Mouse (Mus musculus): ENCODE results near the gene Rftn1. TPM values are rescaled to one million over a fixed set of nuclear protein-coding genes. Genes with fewer than 3 reads are reported as not detected.

Rftn1 gene
- polyA plus RNA-seq, 1 experiment from 2014 or later = 7.6 TPM

DNA sequence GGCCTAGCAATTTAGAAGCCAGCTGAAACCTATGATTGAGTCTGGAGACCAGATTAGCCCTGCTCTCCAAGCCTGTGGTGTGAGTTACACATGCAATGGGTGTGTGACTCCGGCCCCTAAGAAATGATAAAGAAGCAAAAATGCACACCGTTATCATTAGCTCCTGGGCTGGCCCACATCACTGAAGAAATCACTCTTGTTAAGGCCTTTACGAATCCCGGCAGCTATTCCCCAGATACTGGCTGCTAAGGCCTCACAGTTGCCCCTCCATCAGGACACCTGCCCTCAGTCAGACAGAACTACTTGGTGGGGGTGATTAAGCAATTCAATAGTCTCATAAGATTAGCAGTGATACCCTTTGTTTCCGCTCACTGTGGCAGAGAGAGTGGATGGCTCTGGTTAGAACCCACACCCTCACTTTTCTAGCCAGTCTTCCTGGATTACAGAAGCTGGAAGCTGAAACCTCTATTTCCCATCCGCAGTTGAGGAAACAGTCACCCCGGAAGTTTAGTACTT, 39.2 kb downstream of the Rftn1 start:
- Histone ChIP-seq H3K4me1 (replicated peaks) (peaks cover 13% of the 10 kb centered on the region), H3K27me3 (ENCODE audit: insufficient read depth, poor library complexity, severe bottlenecking) (no peaks in the 10 kb centered on the region), H3K9me3 (no peaks in the 10 kb centered on the region), H3K4me3 (no peak overlapping the region), H3K27ac (no peak overlapping the region), H3K36me3 (no peaks in the 10 kb centered on the region)
- no peak for DNase-seq (ENCODE audit: low spot score)
- whole genome bisulfite sequencing = 86% methylated on average over 7 of the region's 7 CpGs

DNA sequence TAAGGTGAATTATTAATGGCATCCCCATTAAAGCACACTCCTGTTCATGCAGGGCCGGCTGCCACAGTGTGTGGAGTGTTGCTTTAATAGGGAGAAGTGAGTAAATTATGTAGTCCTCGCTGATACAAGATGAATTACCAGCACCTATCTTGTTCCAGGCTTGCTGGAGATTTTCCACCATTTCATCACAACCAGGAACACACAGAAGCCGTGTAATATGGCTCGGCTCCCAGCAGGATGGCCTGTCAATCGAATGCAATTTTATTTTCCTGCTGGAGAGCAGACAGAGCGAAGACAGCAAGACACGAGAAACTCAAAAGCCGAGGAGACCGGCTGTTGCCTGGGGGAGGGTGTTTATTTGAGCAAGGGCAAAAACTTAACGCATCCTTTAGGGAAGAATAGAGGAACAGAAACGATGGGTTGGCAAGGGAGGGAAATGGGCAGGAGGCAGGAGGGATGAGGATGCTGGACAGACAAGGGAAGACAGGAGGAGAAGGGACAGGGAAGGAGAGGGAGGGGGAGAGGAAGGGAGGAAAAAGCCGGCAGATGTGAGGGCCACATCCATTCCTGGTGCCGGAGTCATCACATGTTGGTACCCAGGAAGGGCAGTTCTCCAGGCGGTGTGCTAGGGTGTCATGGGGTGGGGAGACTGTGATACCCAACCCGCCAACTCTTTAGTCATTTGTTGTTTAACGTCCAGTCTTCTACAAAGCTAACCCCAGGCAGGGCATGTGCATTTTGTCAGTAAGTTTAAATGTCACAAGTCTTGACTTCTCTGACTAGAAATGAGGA, 39.9 kb downstream of the Rftn1 start:
- no peak for DNase-seq (ENCODE audit: low spot score)
- peak overlapping the region; percentile 16; the same call in 1 of the 2 replicates for H3K27ac ChIP-seq

GRCm38 (mm10) chr17:50149690-50150210, 40.7 kb downstream of the Rftn1 start:
- no peaks in the 10 kb centered on the region for H3K27me3 ChIP-seq (ENCODE audit: insufficient read depth, poor library complexity, severe bottlenecking)
- no peak overlapping the region for H3K27ac ChIP-seq
- H3K4me1 ChIP-seq (replicated peaks) = peaks cover 13% of the 10 kb centered on the region
- 79% methylated on average over 14 of the region's 14 CpGs for WGBS
- DNase-seq (ENCODE audit: low spot score) = no peak
- no peak overlapping the region for H3K4me3 ChIP-seq
- no peaks in the 10 kb centered on the region for H3K36me3 ChIP-seq
- H3K9me3 ChIP-seq = no peaks in the 10 kb centered on the region

More for the DNA sequence above, 39.9 kb downstream of the Rftn1 start:
- H3K9me3 ChIP-seq = no peaks in the 10 kb centered on the region
- H3K36me3 ChIP-seq = no peaks in the 10 kb centered on the region
- H3K4me1 ChIP-seq (replicated peaks) = peaks cover 13% of the 10 kb centered on the region
- H3K27me3 ChIP-seq (ENCODE audit: insufficient read depth, poor library complexity, severe bottlenecking) = no peaks in the 10 kb centered on the region
- 71% methylated on average over 16 of the region's 16 CpGs for WGBS
- H3K4me3 ChIP-seq = no peak overlapping the region

- 93% methylated on average over 12 of the region's 12 CpGs for WGBS
- no peak for DNase-seq (ENCODE audit: low spot score)
Measured at GRCm38 (mm10) chr17:50147831-50148587, 42.5 kb downstream of the Rftn1 start.

DNA sequence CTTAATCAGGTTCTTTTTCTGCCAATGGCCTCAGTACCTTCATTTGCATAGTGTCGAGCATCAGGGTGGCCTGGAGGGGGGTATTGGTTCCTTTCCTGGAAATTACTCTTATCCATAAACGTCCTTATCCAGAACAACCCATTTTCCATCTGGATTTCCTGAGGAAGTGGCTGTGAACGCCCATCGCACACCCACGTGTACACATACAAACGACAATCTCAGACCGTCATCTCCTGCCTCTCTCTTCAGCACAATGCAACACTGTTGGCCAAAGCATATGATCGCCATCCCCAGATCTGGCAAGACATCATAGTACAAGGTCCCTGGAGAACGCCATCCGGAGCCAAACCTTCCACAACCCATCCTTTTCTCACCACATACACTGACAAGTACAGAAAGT, 47.1 kb downstream of the Rftn1 start:
- H3K36me3 ChIP-seq = no peaks in the 10 kb centered on the region
- peaks cover 5% of the 10 kb centered on the region; the same call in 1 of the 2 replicates for H3K4me1 ChIP-seq (replicated peaks)
- no peak for DNase-seq (ENCODE audit: low spot score)
- H3K27me3 ChIP-seq (ENCODE audit: insufficient read depth, poor library complexity, severe bottlenecking) = no peaks in the 10 kb centered on the region
- WGBS = 89% methylated on average over 10 of the region's 10 CpGs
- no peak overlapping the region for H3K4me3 ChIP-seq
- H3K9me3 ChIP-seq = no peaks in the 10 kb centered on the region
- H3K27ac ChIP-seq = no peak overlapping the region

More at GRCm38 (mm10) chr17:50147831-50148587, 42.5 kb downstream of the Rftn1 start:
- H3K27ac ChIP-seq = no peak overlapping the region
- H3K4me3 ChIP-seq = no peak overlapping the region
- H3K4me1 ChIP-seq (replicated peaks) = peaks cover 13% of the 10 kb centered on the region
- H3K36me3 ChIP-seq = no peaks in the 10 kb centered on the region
- H3K27me3 ChIP-seq (ENCODE audit: insufficient read depth, poor library complexity, severe bottlenecking) = no peaks in the 10 kb centered on the region
- H3K9me3 ChIP-seq = no peaks in the 10 kb centered on the region

- no peak overlapping the region for H3K27ac ChIP-seq
- peaks cover 5% of the 10 kb centered on the region; the same call in 1 of the 2 replicates for H3K4me1 ChIP-seq (replicated peaks)
- H3K4me3 ChIP-seq = no peak overlapping the region
- no peaks in the 10 kb centered on the region for H3K36me3 ChIP-seq
- H3K9me3 ChIP-seq = no peaks in the 10 kb centered on the region
- H3K27me3 ChIP-seq (ENCODE audit: insufficient read depth, poor library complexity, severe bottlenecking) = no peaks in the 10 kb centered on the region
- DNase-seq (ENCODE audit: low spot score) = no peak
- 77% methylated on average over 8 of the region's 8 CpGs for WGBS
Measured at GRCm38 (mm10) chr17:50142553-50142952, 47.9 kb downstream of the Rftn1 start.

GRCm38 (mm10) chr17:50142151-50142550, 48.3 kb downstream of the Rftn1 start:
- DNase-seq (ENCODE audit: low spot score) = no peak
- no peak overlapping the region for H3K27ac ChIP-seq
- no peaks in the 10 kb centered on the region for H3K27me3 ChIP-seq (ENCODE audit: insufficient read depth, poor library complexity, severe bottlenecking)
- H3K4me1 ChIP-seq (replicated peaks) = peaks cover 5% of the 10 kb centered on the region; the same call in 1 of the 2 replicates
- no peak overlapping the region for H3K4me3 ChIP-seq
- no peaks in the 10 kb centered on the region for H3K9me3 ChIP-seq
- 88% methylated on average over 7 of the region's 7 CpGs for WGBS
- H3K36me3 ChIP-seq = no peaks in the 10 kb centered on the region

GRCm38 (mm10) chr17:50136060-50136459, 54.4 kb downstream of the Rftn1 start:
- no peak overlapping the region for H3K4me3 ChIP-seq
- no peaks in the 10 kb centered on the region for H3K9me3 ChIP-seq
- no peak for DNase-seq (ENCODE audit: low spot score)
- peaks cover 5% of the 10 kb centered on the region; the same call in 1 of the 2 replicates for H3K4me1 ChIP-seq (replicated peaks)
- H3K36me3 ChIP-seq = no peaks in the 10 kb centered on the region
- 88% methylated on average over 9 of the region's 9 CpGs for WGBS
- H3K27me3 ChIP-seq (ENCODE audit: insufficient read depth, poor library complexity, severe bottlenecking) = no peaks in the 10 kb centered on the region
- no peak overlapping the region for H3K27ac ChIP-seq

DNA sequence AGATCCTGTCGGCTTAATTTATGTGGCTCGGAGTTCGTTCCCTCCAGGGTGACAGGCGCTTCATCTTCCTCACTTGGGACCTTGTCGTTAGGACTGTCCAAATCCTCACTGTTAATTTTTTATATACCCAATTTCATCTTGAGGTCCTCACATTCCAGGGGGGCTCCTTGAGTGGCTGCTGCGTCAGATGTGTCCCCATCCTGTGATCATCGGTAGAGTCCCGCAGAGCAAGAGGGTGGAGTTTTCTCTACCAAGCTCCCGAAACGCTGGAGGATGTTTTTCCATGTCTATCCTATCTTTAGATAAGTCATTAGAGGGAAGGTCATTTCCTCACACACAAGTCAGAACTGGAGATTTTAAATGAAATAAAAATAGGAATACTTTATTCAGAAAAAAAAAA, 55.0 kb downstream of the Rftn1 start:
- no peaks in the 10 kb centered on the region for H3K27me3 ChIP-seq (ENCODE audit: insufficient read depth, poor library complexity, severe bottlenecking)
- H3K36me3 ChIP-seq = no peaks in the 10 kb centered on the region
- peaks cover 5% of the 10 kb centered on the region; the same call in 1 of the 2 replicates for H3K4me1 ChIP-seq (replicated peaks)
- no peak overlapping the region for H3K4me3 ChIP-seq
- WGBS = 89% methylated on average over 10 of the region's 10 CpGs
- DNase-seq (ENCODE audit: low spot score) = no peak
- no peak overlapping the region for H3K27ac ChIP-seq
- no peaks in the 10 kb centered on the region for H3K9me3 ChIP-seq

DNA sequence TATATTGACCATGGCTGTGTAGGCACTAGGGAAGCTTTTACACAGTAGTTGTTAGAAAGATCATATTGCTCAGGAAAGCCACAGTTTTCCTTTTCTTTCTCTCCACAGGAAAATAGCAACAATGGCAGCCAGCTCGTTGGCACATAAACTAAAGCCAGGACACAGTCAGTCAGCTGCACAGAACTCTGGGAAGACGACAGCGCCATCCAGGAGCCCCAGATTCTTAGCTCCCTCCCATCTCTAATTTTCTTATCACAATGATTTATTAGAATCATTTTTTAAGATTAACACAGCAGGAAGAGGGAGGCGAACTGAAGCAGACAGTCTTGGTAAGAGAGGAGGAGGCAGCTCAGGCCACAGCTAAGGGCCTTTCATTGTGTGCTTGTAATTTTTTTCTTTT, 58.8 kb downstream of the Rftn1 start:
- peaks cover 13% of the 10 kb centered on the region; the same call in 1 of the 2 replicates for H3K4me1 ChIP-seq (replicated peaks)
- H3K36me3 ChIP-seq = no peaks in the 10 kb centered on the region
- H3K27me3 ChIP-seq (ENCODE audit: insufficient read depth, poor library complexity, severe bottlenecking) = no peaks in the 10 kb centered on the region
- no peak for DNase-seq (ENCODE audit: low spot score)
- H3K27ac ChIP-seq = no peak overlapping the region
- 83% methylated on average over 4 of the region's 4 CpGs for WGBS
- no peaks in the 10 kb centered on the region for H3K9me3 ChIP-seq
- no peak overlapping the region for H3K4me3 ChIP-seq

- Histone ChIP-seq H3K27ac (no peak overlapping the region), H3K4me3 (no peak overlapping the region), H3K4me1 (replicated peaks) (peaks cover 20% of the 10 kb centered on the region; the same call in 1 of the 2 replicates), H3K27me3 (ENCODE audit: insufficient read depth, poor library complexity, severe bottlenecking) (no peaks in the 10 kb centered on the region), H3K9me3 (no peaks in the 10 kb centered on the region), H3K36me3 (no peaks in the 10 kb centered on the region)
- WGBS = 82% methylated on average over 4 of the region's 4 CpGs
- no peak for DNase-seq (ENCODE audit: low spot score)
Measured at GRCm38 (mm10) chr17:50130421-50130820, 60.1 kb downstream of the Rftn1 start.

DNA sequence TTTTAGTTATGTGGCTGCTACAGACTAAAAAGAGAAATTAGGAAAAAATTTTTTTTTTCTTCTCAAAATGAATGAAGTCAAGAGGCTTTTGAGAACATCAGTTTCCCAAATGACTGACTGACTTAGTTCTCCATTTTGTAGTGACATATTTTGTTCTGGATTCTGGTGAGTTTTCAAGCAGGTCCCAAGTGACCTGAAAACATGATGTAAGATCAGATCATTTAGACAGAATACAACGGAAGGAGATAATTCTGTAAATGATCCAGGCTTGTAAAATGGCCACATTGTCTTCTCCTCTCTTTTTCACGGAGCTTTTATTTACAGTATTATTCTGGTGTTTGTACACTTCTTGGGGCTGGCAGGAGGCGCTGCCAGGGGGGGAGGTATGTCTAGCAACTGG, 62.1 kb downstream of the Rftn1 start:
- Histone ChIP-seq H3K27me3 (ENCODE audit: insufficient read depth, poor library complexity, severe bottlenecking) (no peaks in the 10 kb centered on the region), H3K4me1 (replicated peaks) (peaks cover 30% of the 10 kb centered on the region), H3K9me3 (no peaks in the 10 kb centered on the region), H3K27ac (no peak overlapping the region), H3K36me3 (no peaks in the 10 kb centered on the region), H3K4me3 (no peak overlapping the region)
- no peak for DNase-seq (ENCODE audit: low spot score)
- WGBS = 77% methylated on average over 3 of the region's 3 CpGs
